Mouse (Mus musculus) heart, embryonic 11.5 days (tissue): Measurements from ENCODE around the gene Atxn3. TPM values are rescaled to one million over a fixed set of nuclear protein-coding genes. Genes with fewer than 3 reads are reported as not detected.

Source experiments
- ATAC-seq: fragments of 200-750 bp; cut with Nextera tagmentation; replicated peaks from 2 replicates; pipeline ENCODE4 v1.8.0; 2017; ENCODE audit warnings: moderate library complexity; ENCODE audit not compliant: insufficient number of reproducible peaks, low FRiP score, low TSS enrichment
- H3K27ac ChIP-seq: fragments of 300-500 bp; sonication (generic); 2 replicates; pipeline ENCODE4 v1.5.1; 2014; ENCODE audit warnings: mild to moderate bottlenecking, low read depth, low read length
- H3K27me3 ChIP-seq: fragments of 300-500 bp; sonication (generic); 2 replicates; pipeline ENCODE4 v1.6.1; 2014; ENCODE audit warnings: mild to moderate bottlenecking, low read length, mixed read lengths; ENCODE audit not compliant: control insufficient read depth, insufficient read depth
- H3K36me3 ChIP-seq: fragments of 300-500 bp; sonication (generic); 2 replicates; pipeline ENCODE4 v1.6.1; 2014; ENCODE audit warnings: mild to moderate bottlenecking, low read length, moderate library complexity, mixed read lengths; ENCODE audit not compliant: control insufficient read depth, insufficient read depth
- H3K4me1 ChIP-seq: fragments of 300-500 bp; sonication (generic); 2 replicates; pipeline ENCODE4 v1.6.1; 2014; ENCODE audit warnings: low read length; ENCODE audit not compliant: control insufficient read depth, insufficient read depth
- H3K4me2 ChIP-seq: fragments of 300-500 bp; sonication (generic); 2 replicates; pipeline ENCODE4 v1.6.1; 2014; ENCODE audit warnings: mild to moderate bottlenecking, moderate library complexity
- H3K4me3 ChIP-seq: fragments of 300-500 bp; sonication (generic); 2 replicates; pipeline ENCODE4 v1.5.1; 2014; ENCODE audit warnings: low read depth, low read length
- H3K9ac ChIP-seq: fragments of 300-500 bp; sonication (generic); 2 replicates; pipeline ENCODE4 v1.6.1; 2014; ENCODE audit warnings: mild to moderate bottlenecking, low read depth, low read length, moderate library complexity
- H3K9me3 ChIP-seq: fragments of 300-500 bp; sonication (generic); replicated peaks from 2 replicates; pipeline ENCODE4 v1.6.1; 2016; ENCODE audit warnings: low read length; ENCODE audit not compliant: control insufficient read depth
- WGBS: fragments of 180-500 bp; shearing (Covaris S2); extraction: QIAGEN DNeasy Blood & Tissue Kit; methylation state at CpG from one replicate; pipeline ENCODE4 v1.1.7; 2014; ENCODE audit not compliant: insufficient replicate concordance; 5-methylcytosine and 5-hydroxymethylcytosine counted together
- polyA plus RNA-seq: library from polyadenylated mRNA; unstranded; fragments of >200 nt; fragmentation: Nextera tagmentation; extraction: Ambion mirVana; gene quantifications from 2 replicates; pipeline ENCODE4 v1.2.1, GENCODE M21; 2014

The Atxn3 gene
- polyA plus RNA-seq, 1 experiment from 2014 or later: 12.5 TPM

DNA sequence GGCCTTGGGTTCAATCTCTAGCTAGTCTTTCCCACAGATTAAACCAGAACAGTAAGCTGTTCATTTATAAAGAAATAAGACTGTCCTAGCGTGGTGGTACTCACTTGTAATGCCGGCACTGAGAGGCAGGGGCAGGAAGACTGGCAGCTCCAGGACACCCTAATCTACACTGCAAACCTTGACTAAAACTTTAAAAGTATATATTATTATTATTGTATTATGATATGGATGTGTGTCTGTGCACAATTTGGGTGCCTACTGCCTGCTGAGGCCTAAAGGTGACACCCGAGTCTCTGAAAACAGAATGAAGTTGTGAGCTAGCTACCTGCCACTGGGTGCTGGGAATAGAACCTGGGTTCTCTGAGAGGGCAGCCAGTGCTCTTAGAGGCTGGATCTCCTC lies 46.7 kb downstream of the Atxn3 start:
- Histone ChIP-seq H3K36me3 (peaks cover 10% of the 10 kb centered on the region), H3K4me3 (no peak overlapping the region; the same call in 1 of the 2 replicates), H3K9ac (no peak overlapping the region), H3K27ac (no peak overlapping the region), H3K4me1 (peaks cover 8% of the 10 kb centered on the region), H3K9me3 (no peaks in the 10 kb centered on the region), H3K27me3 (no peaks in the 10 kb centered on the region), H3K4me2 (peak overlapping the region; percentile 69)
- no peak for ATAC-seq
- 83% methylated on average over 3 of the region's 3 CpGs for WGBS

DNA sequence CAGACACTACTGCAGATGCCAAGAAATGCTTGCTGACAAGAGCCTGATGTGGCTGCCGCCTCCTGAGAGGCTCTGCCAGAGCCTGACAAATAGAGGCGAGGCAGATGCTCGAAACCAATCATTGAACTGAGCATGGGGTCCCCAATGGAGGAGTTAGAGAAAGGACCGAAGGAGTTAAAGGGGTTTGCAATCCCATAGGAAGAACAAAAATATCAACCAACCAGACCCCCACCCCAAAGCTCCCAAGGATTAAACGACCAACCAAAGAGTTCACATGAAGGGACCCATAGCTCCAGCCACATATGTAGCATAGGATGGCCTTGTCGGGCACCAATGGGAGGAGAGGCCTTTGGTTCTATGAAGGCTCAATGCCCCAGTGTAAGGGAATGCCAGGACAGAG lies 47.7 kb downstream of the Atxn3 start:
- Histone ChIP-seq H3K27me3 (no peaks in the 10 kb centered on the region), H3K27ac (no peak overlapping the region), H3K4me2 (no peak overlapping the region), H3K36me3 (peaks cover 10% of the 10 kb centered on the region), H3K9ac (no peak overlapping the region), H3K4me1 (peaks cover 8% of the 10 kb centered on the region), H3K4me3 (no peak overlapping the region), H3K9me3 (no peaks in the 10 kb centered on the region)
- 88% methylated on average over 6 of the region's 6 CpGs for WGBS
- no peak for ATAC-seq

DNA sequence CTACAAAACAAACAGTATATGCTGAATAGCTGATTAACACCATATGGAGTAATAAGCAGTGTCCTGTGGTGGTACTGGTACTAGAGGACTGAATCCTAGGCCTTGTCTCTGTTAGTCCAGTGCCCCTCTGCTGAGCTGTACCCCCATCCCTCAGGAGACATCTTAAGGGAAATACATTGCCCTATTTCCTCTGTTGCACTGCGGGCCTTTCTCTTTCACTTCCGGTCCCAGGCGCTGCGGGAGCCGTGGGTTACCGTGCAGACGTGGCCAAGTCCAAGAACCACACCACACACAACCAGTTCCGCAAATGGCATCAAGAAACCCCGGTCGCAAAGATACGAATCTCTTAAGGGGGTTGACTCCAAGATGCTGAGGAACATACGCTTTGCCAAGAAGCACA lies 52.2 kb downstream of the Atxn3 start:
- Histone ChIP-seq H3K27me3 (no peaks in the 10 kb centered on the region), H3K4me3 (no peak overlapping the region)
- WGBS: 91% methylated on average over 12 of the region's 12 CpGs

DNA sequence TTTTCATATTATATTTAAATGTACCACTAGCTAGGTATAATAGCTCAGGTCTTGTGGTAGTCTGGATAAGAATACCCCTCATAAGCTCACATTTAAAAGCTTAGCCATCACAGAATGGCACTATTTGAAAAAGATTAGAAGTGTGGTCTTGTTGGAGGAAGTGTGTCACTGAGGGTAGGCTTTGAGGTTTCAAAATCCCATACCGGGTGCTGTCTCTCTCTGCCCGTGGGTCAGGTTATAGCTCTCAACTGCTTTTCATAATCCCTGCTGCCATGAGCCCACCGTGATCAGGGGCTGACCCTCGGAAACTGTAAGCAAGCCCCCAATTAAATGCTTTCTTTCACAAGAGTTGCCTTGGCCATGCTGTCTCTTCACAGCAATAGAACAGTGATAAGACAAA lies 53.1 kb downstream of the Atxn3 start:
- no peak overlapping the region for H3K27ac ChIP-seq
- H3K4me2 ChIP-seq: no peak overlapping the region
- no peaks in the 10 kb centered on the region for H3K4me1 ChIP-seq
- H3K4me3 ChIP-seq: no peak overlapping the region
- 86% methylated on average over 4 of the region's 4 CpGs for WGBS
- ATAC-seq: no peak
- no peak overlapping the region for H3K9ac ChIP-seq
- H3K36me3 ChIP-seq: peaks cover 10% of the 10 kb centered on the region
- no peaks in the 10 kb centered on the region for H3K27me3 ChIP-seq
- no peaks in the 10 kb centered on the region for H3K9me3 ChIP-seq

More for the DNA sequence above, 52.2 kb downstream of the Atxn3 start:
- Histone ChIP-seq H3K9me3 (no peaks in the 10 kb centered on the region), H3K9ac (no peak overlapping the region), H3K36me3 (peaks cover 10% of the 10 kb centered on the region), H3K27ac (no peak overlapping the region), H3K4me1 (no peaks in the 10 kb centered on the region), H3K4me2 (no peak overlapping the region)
- no peak for ATAC-seq

DNA sequence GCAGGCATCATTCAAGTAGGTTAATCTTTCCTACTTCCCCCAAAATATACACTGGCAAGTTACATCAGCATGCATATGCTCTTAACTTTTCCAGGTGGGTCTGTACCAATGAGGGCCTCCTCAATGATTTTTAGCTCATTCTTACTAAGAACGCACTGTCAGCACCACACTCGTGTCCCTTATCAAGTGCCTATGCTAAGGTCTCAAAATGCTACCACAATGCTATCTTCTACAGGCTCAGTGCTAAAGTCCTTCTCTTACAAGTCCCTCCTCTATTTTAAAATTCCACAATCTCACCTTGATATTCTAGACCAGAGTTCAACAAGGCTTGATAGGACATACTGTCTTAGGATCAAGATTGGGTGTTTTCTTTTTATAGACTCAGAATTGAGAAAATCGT lies 53.9 kb downstream of the Atxn3 start:
- H3K27ac ChIP-seq: no peak overlapping the region
- no peak overlapping the region for H3K4me3 ChIP-seq
- WGBS: 86% methylated on average over 3 of the region's 3 CpGs
- no peaks in the 10 kb centered on the region for H3K9me3 ChIP-seq
- H3K27me3 ChIP-seq: no peaks in the 10 kb centered on the region
- no peak overlapping the region for H3K9ac ChIP-seq
- H3K36me3 ChIP-seq: peaks cover 7% of the 10 kb centered on the region
- no peaks in the 10 kb centered on the region for H3K4me1 ChIP-seq
- H3K4me2 ChIP-seq: no peak overlapping the region
- ATAC-seq: no peak

DNA sequence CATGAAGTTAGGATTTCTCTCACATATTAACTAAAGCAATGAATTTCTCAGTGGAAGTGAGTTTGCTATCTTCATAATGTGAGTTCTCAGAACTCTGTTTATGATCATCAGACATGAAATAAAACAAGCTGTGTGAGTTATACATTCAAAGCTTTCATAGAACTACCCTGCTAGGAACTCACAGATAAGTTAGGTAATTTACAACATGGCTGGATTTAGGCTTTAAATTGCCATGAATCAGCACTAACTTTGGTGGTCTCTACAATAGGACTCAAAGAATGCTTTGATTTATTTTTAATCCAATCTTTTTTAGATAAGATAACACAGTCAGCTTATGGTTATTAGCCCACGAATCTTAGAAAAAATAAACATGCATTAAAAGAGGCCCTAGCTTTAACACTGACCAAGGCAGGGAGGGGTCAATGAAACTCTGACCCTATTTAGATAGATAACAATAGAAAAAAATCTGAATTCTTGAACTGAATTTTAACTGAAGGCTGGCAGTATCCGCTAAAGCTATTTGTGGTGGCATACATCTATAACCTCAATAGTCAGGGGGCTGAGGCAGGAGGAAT lies 58.3 kb downstream of the Atxn3 start:
- no peak overlapping the region for H3K27ac ChIP-seq
- H3K9ac ChIP-seq: no peak overlapping the region
- H3K4me1 ChIP-seq: no peaks in the 10 kb centered on the region
- no peak overlapping the region for H3K4me2 ChIP-seq
- H3K36me3 ChIP-seq: no peaks in the 10 kb centered on the region; the same call in none of the 2 replicates
- no peak overlapping the region for H3K4me3 ChIP-seq
- ATAC-seq: no peak
- WGBS: 67% methylated on average over 2 of the region's 2 CpGs
- no peaks in the 10 kb centered on the region for H3K9me3 ChIP-seq
- no peaks in the 10 kb centered on the region for H3K27me3 ChIP-seq

DNA sequence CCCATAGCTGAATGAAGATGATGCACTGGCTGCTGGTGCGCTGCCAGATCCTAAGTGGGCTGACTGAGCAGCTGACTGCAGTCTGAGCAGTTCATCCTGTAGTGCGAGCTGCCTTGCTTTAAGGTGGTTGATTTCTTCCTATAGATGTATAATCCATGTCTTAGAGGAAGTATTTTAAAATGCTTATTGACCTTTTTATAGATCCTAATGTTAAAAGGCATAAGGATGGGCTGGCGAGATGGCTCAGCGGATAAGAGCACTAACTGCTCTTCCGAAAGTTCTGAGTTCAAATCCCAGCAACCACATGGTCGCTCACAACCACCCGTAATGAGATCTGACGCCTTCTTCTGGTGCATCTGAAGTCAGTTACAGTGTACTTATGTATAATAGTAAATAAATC lies 59.1 kb downstream of the Atxn3 start:
- Histone ChIP-seq H3K4me3 (no peak overlapping the region), H3K27ac (no peak overlapping the region), H3K9ac (no peak overlapping the region), H3K9me3 (no peaks in the 10 kb centered on the region), H3K4me1 (no peaks in the 10 kb centered on the region), H3K4me2 (no peak overlapping the region), H3K27me3 (no peaks in the 10 kb centered on the region), H3K36me3 (no peaks in the 10 kb centered on the region; the same call in none of the 2 replicates)
- WGBS: 97% methylated on average over 8 of the region's 8 CpGs
- ATAC-seq: no peak

DNA sequence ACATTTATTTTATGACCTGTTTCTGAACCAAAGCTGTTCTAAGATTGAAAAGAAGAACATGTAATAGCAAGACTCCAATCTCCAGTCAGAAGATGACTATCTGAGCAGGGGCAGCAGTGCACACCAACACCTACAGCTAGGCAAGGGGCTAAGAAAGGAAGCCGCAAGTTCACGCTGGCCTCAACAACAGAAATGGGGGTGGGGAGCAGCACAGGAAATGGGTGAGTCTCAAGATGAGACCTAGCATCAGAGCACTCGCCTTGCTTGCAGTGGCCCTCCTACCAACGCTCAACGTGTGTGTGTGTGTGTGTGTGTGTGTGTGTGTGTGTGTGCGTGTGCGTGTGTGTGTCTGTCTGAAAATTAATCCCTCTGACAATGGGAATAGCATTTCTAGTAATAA lies 60.9 kb downstream of the Atxn3 start:
- Histone ChIP-seq H3K9ac (no peak overlapping the region), H3K27me3 (no peaks in the 10 kb centered on the region), H3K4me1 (no peaks in the 10 kb centered on the region), H3K4me3 (no peak overlapping the region), H3K9me3 (no peaks in the 10 kb centered on the region), H3K4me2 (no peak overlapping the region), H3K36me3 (peaks cover 3% of the 10 kb centered on the region; the same call in 1 of the 2 replicates), H3K27ac (no peak overlapping the region)
- 82% methylated on average over 7 of the region's 7 CpGs for WGBS
- no peak for ATAC-seq

DNA sequence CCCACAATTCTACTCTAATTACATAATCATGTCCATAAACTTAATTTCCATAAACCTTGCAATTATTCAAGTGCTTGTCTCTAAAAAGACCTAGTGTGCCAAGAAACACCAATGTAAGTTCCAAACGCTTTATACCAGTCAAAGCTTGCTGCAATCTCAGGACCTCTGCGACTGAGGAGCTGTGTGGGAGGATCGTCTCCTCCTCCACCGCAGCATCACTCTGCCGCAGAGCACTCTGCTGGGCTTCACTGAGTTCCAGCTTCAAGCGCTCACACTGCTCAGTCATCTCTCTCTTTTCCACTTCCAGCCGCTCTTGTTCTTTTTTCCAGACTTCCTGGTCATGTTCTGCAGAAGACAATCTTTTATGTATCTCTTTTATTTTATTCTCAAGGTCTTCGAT lies 64.8 kb downstream of the Atxn3 start:
- Histone ChIP-seq H3K27ac (no peak overlapping the region), H3K4me2 (no peak overlapping the region), H3K9ac (no peak overlapping the region), H3K9me3 (no peaks in the 10 kb centered on the region), H3K4me3 (no peak overlapping the region), H3K36me3 (peaks cover 10% of the 10 kb centered on the region), H3K27me3 (no peaks in the 10 kb centered on the region), H3K4me1 (no peaks in the 10 kb centered on the region)
- ATAC-seq: no peak
- 83% methylated on average over 8 of the region's 8 CpGs for WGBS
